Mouse (Mus musculus) megakaryocyte, embryonic 14.5 days (primary cell): ENCODE results near the gene Grm7. TPM values are rescaled to one million over a fixed set of nuclear protein-coding genes. Genes with fewer than 3 reads are reported as not detected.

Source experiments
- H3K27me3 ChIP-seq: replicated peaks from 2 replicates; pipeline ENCODE3; 2012; ENCODE audit warnings: inconsistent platforms
- H3K36me3 ChIP-seq: replicated peaks from 2 replicates; pipeline ENCODE3; 2012; ENCODE audit warnings: low read length, inconsistent platforms, mixed read lengths
- H3K4me1 ChIP-seq: 2 replicates; pipeline ENCODE4 v1.6.1; 2012; ENCODE audit warnings: inconsistent platforms
- H3K4me3 ChIP-seq: replicated peaks from 2 replicates; pipeline ENCODE3; 2012; ENCODE audit warnings: moderate library complexity, mild to moderate bottlenecking, inconsistent platforms
- H3K9me3 ChIP-seq: 2 replicates; pipeline ENCODE4 v1.6.1; 2012; ENCODE audit warnings: inconsistent platforms
- FLI1 ChIP-seq: IDR thresholded peaks from 2 replicates; pipeline ENCODE4 v1.6.1; 2012; ENCODE audit warnings: low read length, inconsistent platforms, mixed read lengths
- GATA1 ChIP-seq: IDR thresholded peaks from 3 replicates; pipeline ENCODE4 v1.6.1; 2012; ENCODE audit warnings: mixed read lengths, low read length, inconsistent platforms, borderline replicate concordance
- polyA plus RNA-seq: library from polyadenylated mRNA; stranded (reverse); fragments of >175 nt; gene quantifications from 2 replicates; pipeline ENCODE4 v1.2.3, GENCODE M21; 2012; ENCODE audit warnings: low replicate concordance; ENCODE audit not compliant: insufficient read depth

The Grm7 gene
- polyA plus RNA-seq, 1 experiment, result not detected

DNA sequence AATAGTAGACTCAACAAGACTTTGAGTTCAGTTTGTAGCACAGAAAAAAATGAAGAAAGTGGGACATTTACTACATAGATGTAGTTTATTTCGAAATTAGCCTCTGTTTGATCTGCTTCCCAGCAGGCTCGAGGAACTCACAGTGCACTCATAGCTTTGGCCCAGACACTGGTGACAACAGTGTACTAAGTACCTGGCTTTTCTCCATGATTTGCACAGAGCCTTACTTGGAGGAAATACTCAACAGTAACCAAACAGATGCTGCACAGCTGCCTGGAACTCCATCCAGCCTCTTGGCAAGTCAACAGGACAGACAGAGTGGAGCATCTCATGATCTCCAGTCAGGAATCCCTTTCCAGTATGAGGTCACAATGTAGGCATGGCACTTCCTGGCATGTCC, 939.5 kb downstream of the Grm7 start:
- Histone ChIP-seq H3K4me3 (no peak overlapping the region), H3K9me3 (peaks cover 5% of the 10 kb centered on the region), H3K36me3 (no peaks in the 10 kb centered on the region), H3K4me1 (no peaks in the 10 kb centered on the region), H3K27me3 (no peaks in the 10 kb centered on the region)
- TF ChIP-seq FLI1 (no peak), GATA1 (no peak)

DNA sequence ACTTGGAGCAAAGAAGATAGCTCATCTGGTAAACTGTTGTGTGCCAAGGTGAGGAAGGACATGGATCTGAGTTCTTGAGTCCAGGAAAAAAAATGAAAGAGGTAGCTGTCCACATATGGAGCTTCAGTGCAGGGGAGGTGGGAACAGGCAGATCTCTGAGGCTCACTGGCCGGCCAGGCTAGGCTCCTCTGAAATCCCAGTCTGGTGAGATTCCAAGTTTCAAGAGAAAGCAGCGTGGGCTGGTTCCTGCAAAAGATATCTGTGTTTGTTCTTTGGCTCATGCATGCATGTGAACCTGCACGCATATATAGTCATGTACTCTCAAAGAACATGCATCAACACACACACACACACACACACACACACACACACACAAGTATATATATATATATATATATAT, 942.2 kb downstream of the Grm7 start:
- no peak overlapping the region for H3K4me3 ChIP-seq
- TF ChIP-seq FLI1 (no peak), GATA1 (no peak)
- no peaks in the 10 kb centered on the region for H3K4me1 ChIP-seq
- H3K36me3 ChIP-seq, result no peaks in the 10 kb centered on the region
- no peaks in the 10 kb centered on the region for H3K27me3 ChIP-seq
- H3K9me3 ChIP-seq, result peaks cover 5% of the 10 kb centered on the region

DNA sequence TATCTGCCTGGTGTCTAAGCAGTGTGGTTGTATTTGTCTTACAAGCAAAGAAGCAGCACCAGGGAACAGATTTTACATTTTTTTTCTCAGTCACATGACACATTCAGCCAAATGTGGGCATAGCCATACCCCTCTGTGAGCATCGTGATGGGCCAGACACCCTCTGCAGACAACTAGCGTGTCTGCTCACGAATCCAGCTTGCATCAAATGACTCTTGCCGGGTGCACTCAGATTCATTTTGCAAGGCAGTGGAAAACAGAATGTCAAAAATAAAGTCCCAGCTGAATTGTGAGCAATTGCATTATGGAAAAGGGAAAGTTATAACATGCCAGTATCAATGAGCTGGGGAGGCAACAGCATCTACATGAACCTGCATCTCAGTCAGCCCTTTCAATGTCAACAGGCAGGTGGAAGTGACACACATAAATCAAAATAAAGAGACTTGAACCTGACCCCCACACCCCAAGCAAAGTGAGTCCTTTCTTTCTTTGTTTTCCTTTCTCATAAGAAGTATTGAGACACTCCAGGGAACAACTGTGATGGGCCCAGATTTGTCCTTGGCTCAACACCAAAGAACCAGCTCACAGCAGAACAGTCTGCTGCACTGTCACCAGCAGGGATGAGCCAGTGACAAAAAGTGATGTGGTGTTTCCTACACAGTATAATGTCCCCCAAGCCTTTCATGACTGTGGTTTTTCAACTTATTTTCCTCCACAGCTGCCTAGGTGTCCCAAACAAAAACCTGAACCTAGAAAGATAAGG, 956.7 kb downstream of the Grm7 start:
- Histone ChIP-seq H3K4me3 (no peak overlapping the region), H3K27me3 (no peaks in the 10 kb centered on the region), H3K9me3 (peaks cover 2% of the 10 kb centered on the region; the same call in 1 of the 2 replicates), H3K4me1 (no peaks in the 10 kb centered on the region), H3K36me3 (no peaks in the 10 kb centered on the region)
- TF ChIP-seq GATA1 (no peak), FLI1 (no peak)

DNA sequence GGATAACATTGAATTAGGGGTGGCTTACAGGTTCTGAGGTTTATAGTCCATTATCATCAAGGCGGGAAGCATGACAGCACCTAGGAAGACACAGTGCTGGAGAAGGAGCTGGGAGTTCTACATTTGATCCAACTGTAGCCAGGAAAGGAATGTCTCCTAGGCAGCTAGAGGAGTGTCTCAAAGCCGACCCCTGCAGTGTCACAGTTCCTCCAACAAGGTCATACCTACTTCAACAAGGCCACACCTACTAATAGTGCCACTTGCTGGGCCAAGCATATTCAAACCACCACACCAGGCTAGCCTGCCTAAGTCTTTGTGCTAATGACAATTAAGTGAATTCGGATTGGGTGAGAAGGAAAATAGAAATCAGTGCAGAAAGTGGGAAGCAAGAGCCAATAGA, 965.0 kb downstream of the Grm7 start:
- no peaks in the 10 kb centered on the region for H3K36me3 ChIP-seq
- no peaks in the 10 kb centered on the region for H3K27me3 ChIP-seq
- no peak overlapping the region for H3K4me3 ChIP-seq
- peaks cover 8% of the 10 kb centered on the region for H3K9me3 ChIP-seq
- no peaks in the 10 kb centered on the region for H3K4me1 ChIP-seq
- TF ChIP-seq GATA1 (no peak), FLI1 (no peak)

DNA sequence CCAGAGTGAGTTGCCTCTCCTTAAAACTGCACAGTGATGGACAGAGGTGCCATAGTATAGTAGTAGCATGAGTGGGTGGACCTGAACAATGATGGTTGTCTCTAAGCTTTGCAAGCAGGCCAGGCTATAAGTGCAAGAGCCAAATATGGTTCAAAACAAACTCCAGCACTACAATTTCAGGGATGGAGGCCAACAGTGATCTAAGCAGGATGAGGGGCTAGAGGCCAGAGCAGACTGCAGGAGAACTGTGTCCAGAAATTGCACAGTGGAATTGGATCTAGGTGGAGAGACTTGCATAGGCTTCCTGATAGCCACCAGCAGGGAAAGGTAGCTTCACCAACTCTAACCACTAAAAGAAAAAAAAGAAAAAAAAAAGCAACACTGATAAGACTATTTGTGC, 968.5 kb downstream of the Grm7 start:
- Histone ChIP-seq H3K9me3 (peaks cover 5% of the 10 kb centered on the region), H3K27me3 (no peaks in the 10 kb centered on the region), H3K36me3 (no peaks in the 10 kb centered on the region), H3K4me3 (no peak overlapping the region), H3K4me1 (no peaks in the 10 kb centered on the region)
- no peak for TF ChIP-seq FLI1
- no peak for TF ChIP-seq GATA1
